9 mouse cellular contexts compared by ENCODE assay signal in the genomic region with DNA sequence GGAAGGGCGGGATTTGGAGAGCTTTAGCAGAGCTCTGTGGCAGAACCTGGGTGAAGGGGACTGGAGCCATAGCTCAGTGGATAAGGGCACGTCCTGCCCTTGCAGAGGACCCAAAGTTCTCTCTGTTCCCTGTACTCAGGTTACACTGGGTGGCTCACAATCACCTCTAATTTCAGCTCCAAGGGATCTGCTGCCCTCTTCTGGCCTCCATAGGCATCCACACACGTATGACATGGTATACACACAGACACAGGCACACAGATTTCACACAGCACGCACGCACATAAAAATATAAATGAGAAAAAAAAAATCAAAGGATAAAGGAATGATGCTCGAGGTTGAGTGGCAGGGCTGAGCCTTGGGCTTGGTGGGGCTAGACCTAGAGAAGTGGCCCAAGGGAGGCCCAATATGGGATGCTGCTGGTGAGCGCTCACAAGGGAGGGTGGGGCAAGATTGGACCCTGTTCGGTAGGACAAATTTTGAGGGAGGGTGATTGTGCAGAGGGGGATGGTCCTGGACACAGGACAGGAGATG. TPM values are rescaled to one million over a fixed set of nuclear protein-coding genes. Genes with fewer than 3 reads are reported as not detected.
DNase-seq lines count a peak whose midpoint lies in the region; ATAC-seq and TF ChIP-seq lines count a peak whose summit lies in the region.
"Had no signal": no experiment of that assay in that cellular context is flagged by ENCODE, and none has a peak within 500 bp of the region (broad histone marks: within the 10 kb centered on the region; RNA-seq: fewer than 3 reads in every experiment).

No protein-coding gene starts in this region.

- H3K27me3 ChIP-seq in embryonic facial prominence, embryonic 14.5 days (replicated peaks; ENCODE audit: control insufficient read depth, insufficient read depth, low read length), result no peaks in the 10 kb centered on the region
- H3K27me3 ChIP-seq in hindbrain, postnatal 0 days (ENCODE audit: insufficient read depth, low read length), result no peaks in the 10 kb centered on the region
- peaks cover 9% of the 10 kb centered on the region for H3K27me3 ChIP-seq in midbrain, embryonic 10.5 days (ENCODE audit: low read depth, poor library complexity, severe bottlenecking)

- H3K27ac ChIP-seq in embryonic facial prominence, embryonic 14.5 days (replicated peaks; ENCODE audit: low read depth, low read length), result peak overlapping the region; percentile 94
- H3K27ac ChIP-seq in hindbrain, postnatal 0 days, result peak overlapping the region; percentile 69; the same call in 1 of the 2 replicates
- peak overlapping the region; percentile 87; the same call in 1 of the 2 replicates for H3K27ac ChIP-seq in midbrain, embryonic 10.5 days (replicated peaks)

- peaks cover 3% of the 10 kb centered on the region; the same call in 1 of the 2 replicates for H3K4me1 ChIP-seq in embryonic facial prominence, embryonic 14.5 days (ENCODE audit: control insufficient read depth, insufficient read depth, low read length)
- no peaks in the 10 kb centered on the region for H3K4me1 ChIP-seq in hindbrain, postnatal 0 days (ENCODE audit: insufficient read depth, low read length)
- peaks cover 14% of the 10 kb centered on the region for H3K4me1 ChIP-seq in midbrain, embryonic 10.5 days

- 71% methylated on average over 8 of the region's 8 CpGs for WGBS in embryonic facial prominence, embryonic 14.5 days
- WGBS in hindbrain, postnatal 0 days, result 83% methylated on average over 8 of the region's 8 CpGs
- WGBS in midbrain, embryonic 10.5 days, result 78% methylated on average over 8 of the region's 8 CpGs

- peak overlapping the region; percentile 85 for H3K4me3 ChIP-seq in embryonic facial prominence, embryonic 14.5 days (ENCODE audit: low read depth, low read length)
- H3K4me3 ChIP-seq in hindbrain, postnatal 0 days (ENCODE audit: low read length), result peak overlapping the region; percentile 65
- H3K4me3 ChIP-seq in midbrain, embryonic 10.5 days, result peak overlapping the region; percentile 81

- peak overlapping the region; percentile 73 for H3K4me2 ChIP-seq in embryonic facial prominence, embryonic 14.5 days (ENCODE audit: low read depth, low read length)
- H3K4me2 ChIP-seq in hindbrain, postnatal 0 days (ENCODE audit: low read depth, low read length), result peak overlapping the region; percentile 88

- H3K9me3 ChIP-seq in embryonic facial prominence, embryonic 14.5 days (ENCODE audit: control insufficient read depth, low read length), result no peaks in the 10 kb centered on the region
- H3K9me3 ChIP-seq in hindbrain, postnatal 0 days (ENCODE audit: low read length), result no peaks in the 10 kb centered on the region
- H3K9me3 ChIP-seq in midbrain, embryonic 10.5 days (replicated peaks), result no peaks in the 10 kb centered on the region

- H3K9ac ChIP-seq in embryonic facial prominence, embryonic 14.5 days (ENCODE audit: low read depth, low read length), result peak overlapping the region; percentile 91; the same call in 1 of the 2 replicates
- no peak overlapping the region for H3K9ac ChIP-seq in hindbrain, postnatal 0 days (replicated peaks; ENCODE audit: low read length)

- no peak; the same call in 1 of the 2 replicates for ATAC-seq in embryonic facial prominence, embryonic 14.5 days (ENCODE audit: low read depth)
- ATAC-seq in hindbrain, postnatal 0 days, result peak; percentile 55

- TF ChIP-seq CTCF in hindbrain, postnatal 0 days (IDR thresholded peaks at IDR 0.05; ENCODE audit: low read depth), result peak; percentile 61

- DNase-seq in thymus, postnatal 0 days (ENCODE audit: low spot score), result peak; percentile 26
- no peak for DNase-seq in thymus, postnatal 36 days
- peak; percentile 16 for DNase-seq in embryonic facial prominence, embryonic 14.5 days (ENCODE audit: low spot score)
- DNase-seq in hindbrain, postnatal 0 days (ENCODE audit: low spot score), result peak; percentile 13
- DNase-seq in midbrain, embryonic 10.5 days (ENCODE audit: low spot score), result peak; percentile 23
- no peak for DNase-seq in right cerebral cortex, adult 18-20 months
- no peak for DNase-seq in adrenal gland, adult 2 months
- DNase-seq in c-Kit-positive CD71-positive TER-119-positive erythroid progenitor cells, embryonic 14.5 days (ENCODE audit: low spot score), result no peak

- peaks cover 19% of the 10 kb centered on the region for H3K36me3 ChIP-seq in embryonic facial prominence, embryonic 14.5 days (ENCODE audit: control insufficient read depth, insufficient read depth, low read length)
- H3K36me3 ChIP-seq in hindbrain, postnatal 0 days (ENCODE audit: insufficient read depth, low read length), result peaks cover 2% of the 10 kb centered on the region; the same call in 1 of the 2 replicates
- H3K36me3 ChIP-seq in midbrain, embryonic 10.5 days, result 0 out of 2 replicates have a peak, but pooled peaks cover 2% of the 10 kb centered on the region

RNA-seq across cellular contexts. Expression of a gene that starts 1.0 kb away (rescaled TPM):
- 28.3 and 29.5 TPM in 2 replicates for polyA plus RNA-seq in thymus, postnatal 0 days (2015; fragmentation: Nextera tagmentation; extraction: Ambion mirVana)
- 244 and 245 TPM in 2 replicates for polyA plus RNA-seq in embryonic facial prominence, embryonic 14.5 days (2014; fragmentation: Nextera tagmentation; extraction: Ambion mirVana)
- total RNA-seq in hindbrain, postnatal 0 days (2014; rRNA removed), result 22.7 and 24.7 TPM in 2 replicates
- polyA plus RNA-seq in hindbrain, postnatal 0 days (2015; fragmentation: Nextera tagmentation; extraction: Ambion mirVana), result 31.8 and 34.2 TPM in 2 replicates
- 35.7 and 38.2 TPM in 2 replicates for polyA plus RNA-seq in midbrain, embryonic 10.5 days (2016; fragmentation: Nextera tagmentation; extraction: Ambion mirVana)
- 100 to 1,000 TPM; 102 to 103 TPM for total RNA-seq in adrenal gland, adult 2 months (2021)
- polyA plus RNA-seq in adrenal gland, adult 2 months (2012; rRNA removed), result 405 and 495 TPM in 2 replicates

RNA-seq across cellular contexts. Expression of a gene that starts 11.4 kb away (rescaled TPM):
- 34.7 and 35.0 TPM in 2 replicates for polyA plus RNA-seq in thymus, postnatal 0 days (2015; fragmentation: Nextera tagmentation; extraction: Ambion mirVana)
- polyA plus RNA-seq in embryonic facial prominence, embryonic 14.5 days (2014; fragmentation: Nextera tagmentation; extraction: Ambion mirVana), result 42.5 and 44.6 TPM in 2 replicates
- total RNA-seq in hindbrain, postnatal 0 days (2014; rRNA removed), result 37.5 and 41.9 TPM in 2 replicates
- polyA plus RNA-seq in hindbrain, postnatal 0 days (2015; fragmentation: Nextera tagmentation; extraction: Ambion mirVana), result 35.7 and 36.2 TPM in 2 replicates
- 23.8 and 25.0 TPM in 2 replicates for polyA plus RNA-seq in midbrain, embryonic 10.5 days (2016; fragmentation: Nextera tagmentation; extraction: Ambion mirVana)
- 10 to 100 TPM; 30.9 to 34.1 TPM for total RNA-seq in adrenal gland, adult 2 months (2021)
- polyA plus RNA-seq in adrenal gland, adult 2 months (2012; rRNA removed), result 30.8 and 42.0 TPM in 2 replicates

RNA-seq across cellular contexts. Expression of a gene that starts 11.5 kb away (rescaled TPM):
- 9.1 and 9.6 TPM in 2 replicates for polyA plus RNA-seq in thymus, postnatal 0 days (2015; fragmentation: Nextera tagmentation; extraction: Ambion mirVana)
- 2.1 and 3.2 TPM in 2 replicates for polyA plus RNA-seq in embryonic facial prominence, embryonic 14.5 days (2014; fragmentation: Nextera tagmentation; extraction: Ambion mirVana)
- total RNA-seq in hindbrain, postnatal 0 days (2014; rRNA removed), result 6.1 and 9.4 TPM in 2 replicates
- polyA plus RNA-seq in hindbrain, postnatal 0 days (2015; fragmentation: Nextera tagmentation; extraction: Ambion mirVana), result 5.9 and 7.1 TPM in 2 replicates
- polyA plus RNA-seq in midbrain, embryonic 10.5 days (2016; fragmentation: Nextera tagmentation; extraction: Ambion mirVana), result 11.4 and 11.6 TPM in 2 replicates
- total RNA-seq in adrenal gland, adult 2 months (2021), result 1 to 10 TPM; 5.3 to 7.7 TPM
- polyA plus RNA-seq in adrenal gland, adult 2 months (2012; rRNA removed), result 6.2 and 7.1 TPM in 2 replicates

RNA-seq across cellular contexts. Expression of a gene that starts 59.5 kb away (rescaled TPM):
- polyA plus RNA-seq in thymus, postnatal 0 days (2015; fragmentation: Nextera tagmentation; extraction: Ambion mirVana), result 3.7 and 4.1 TPM in 2 replicates
- not detected in 2 replicates for polyA plus RNA-seq in embryonic facial prominence, embryonic 14.5 days (2014; fragmentation: Nextera tagmentation; extraction: Ambion mirVana)
- total RNA-seq in hindbrain, postnatal 0 days (2014; rRNA removed), result not detected in 2 replicates
- not detected in 2 replicates for polyA plus RNA-seq in hindbrain, postnatal 0 days (2015; fragmentation: Nextera tagmentation; extraction: Ambion mirVana)
- not detected in 2 replicates for polyA plus RNA-seq in midbrain, embryonic 10.5 days (2016; fragmentation: Nextera tagmentation; extraction: Ambion mirVana)
- total RNA-seq in adrenal gland, adult 2 months (2021), result not detected
- not detected in 2 replicates for polyA plus RNA-seq in adrenal gland, adult 2 months (2012; rRNA removed)
- total RNA-seq: heart, postnatal 36 days had no signal

Comparison
In these comparisons a context has a peak if more than half of its experiments do, and no peak if none do; other contexts are left out.
1. DNase-seq: peak in thymus, postnatal 0 days (single experiment), embryonic facial prominence, embryonic 14.5 days (single experiment), hindbrain, postnatal 0 days (single experiment) and midbrain, embryonic 10.5 days (single experiment); none in thymus, postnatal 36 days (0 of 2), right cerebral cortex, adult 18-20 months (single experiment), adrenal gland, adult 2 months (single experiment) and c-Kit-positive CD71-positive TER-119-positive erythroid progenitor cells, embryonic 14.5 days (single experiment).
2. Peak in every context shown above with its lines, with median percentiles within 50 percentile points of each other: H3K27ac ChIP-seq and H3K4me3 ChIP-seq.